Mouse (Mus musculus): ENCODE measurements around the gene Aldh1a2.

Aldh1a2 gene

GRCm38 (mm10) chr9:71215248-71216035 lies at the start of gene Aldh1a2:
Gene Aldh1a2 (plus strand): TSS chr9:71215789.
- in situ Hi-C loops (cut with MboI, MseI) = no loop called here

- in situ Hi-C loops (cut with MboI, MseI) = no loop called here
Observed at GRCm38 (mm10) chr9:71166019-71166705, 49.4 kb upstream of the Aldh1a2 start.

GRCm38 (mm10) chr9:71166871-71167465 lies 48.6 kb upstream of the Aldh1a2 start:
- in situ Hi-C loops (cut with MboI, MseI) = no loop called here

GRCm38 (mm10) chr9:71167473-71168215 lies 47.9 kb upstream of the Aldh1a2 start:
- in situ Hi-C loops (cut with MboI, MseI) = no loop called here

- in situ Hi-C loops (cut with MboI, MseI) = no loop called here
Observed at GRCm38 (mm10) chr9:71168511-71168910, 47.1 kb upstream of the Aldh1a2 start, which contains the start of gene Aqp9. Gene Aqp9 (minus strand): TSS chr9:71168682.

GRCm38 (mm10) chr9:71173533-71173932 lies 42.1 kb upstream of the Aldh1a2 start:
- in situ Hi-C loops (cut with MboI, MseI) = no loop called here

GRCm38 (mm10) chr9:71174316-71174975 lies 41.1 kb upstream of the Aldh1a2 start:
- in situ Hi-C loops (cut with MboI, MseI) = no loop called here

- in situ Hi-C loops (cut with MboI, MseI) = no loop called here
Observed at GRCm38 (mm10) chr9:71175686-71176085, 39.9 kb upstream of the Aldh1a2 start.

- in situ Hi-C loops (cut with MboI, MseI) = no loop called here
Observed at GRCm38 (mm10) chr9:71179276-71179896, 36.2 kb upstream of the Aldh1a2 start.

GRCm38 (mm10) chr9:71179964-71180700 lies 35.5 kb upstream of the Aldh1a2 start:
- in situ Hi-C loops (cut with MboI, MseI) = loop anchor here (5.0 kb wide), 1 partner anchor 43 kb away; no protein-coding TSS in a partner anchor

GRCm38 (mm10) chr9:71185285-71185684 lies 30.3 kb upstream of the Aldh1a2 start:
- in situ Hi-C loops (cut with MboI, MseI) = no loop called here

GRCm38 (mm10) chr9:71185823-71186222 lies 29.8 kb upstream of the Aldh1a2 start:
- in situ Hi-C loops (cut with MboI, MseI) = no loop called here

- in situ Hi-C loops (cut with MboI, MseI) = no loop called here
Observed at GRCm38 (mm10) chr9:71187396-71187795, 28.2 kb upstream of the Aldh1a2 start.

GRCm38 (mm10) chr9:71188647-71189415 lies 26.8 kb upstream of the Aldh1a2 start:
- in situ Hi-C loops (cut with MboI, MseI) = no loop called here

- in situ Hi-C loops (cut with MboI, MseI) = no loop called here
Observed at GRCm38 (mm10) chr9:71198826-71199225, 16.8 kb upstream of the Aldh1a2 start.

- in situ Hi-C loops (cut with MboI, MseI) = no loop called here
Observed at GRCm38 (mm10) chr9:71202265-71202664, 13.3 kb upstream of the Aldh1a2 start.

GRCm38 (mm10) chr9:71209299-71209698 lies 6.3 kb upstream of the Aldh1a2 start:
- in situ Hi-C loops (cut with MboI, MseI) = no loop called here

- in situ Hi-C loops (cut with MboI, MseI) = loop anchor here (5.0 kb wide), 1 partner anchor 96 kb away; no protein-coding TSS in a partner anchor
Observed at GRCm38 (mm10) chr9:71210870-71211269, 4.7 kb upstream of the Aldh1a2 start.

- in situ Hi-C loops (cut with MboI, MseI) = loop anchor here (5.0 kb wide), 1 partner anchor 94 kb away; no protein-coding TSS in a partner anchor
Observed at GRCm38 (mm10) chr9:71213636-71214035, 2.0 kb upstream of the Aldh1a2 start.
